In the genomic region with DNA sequence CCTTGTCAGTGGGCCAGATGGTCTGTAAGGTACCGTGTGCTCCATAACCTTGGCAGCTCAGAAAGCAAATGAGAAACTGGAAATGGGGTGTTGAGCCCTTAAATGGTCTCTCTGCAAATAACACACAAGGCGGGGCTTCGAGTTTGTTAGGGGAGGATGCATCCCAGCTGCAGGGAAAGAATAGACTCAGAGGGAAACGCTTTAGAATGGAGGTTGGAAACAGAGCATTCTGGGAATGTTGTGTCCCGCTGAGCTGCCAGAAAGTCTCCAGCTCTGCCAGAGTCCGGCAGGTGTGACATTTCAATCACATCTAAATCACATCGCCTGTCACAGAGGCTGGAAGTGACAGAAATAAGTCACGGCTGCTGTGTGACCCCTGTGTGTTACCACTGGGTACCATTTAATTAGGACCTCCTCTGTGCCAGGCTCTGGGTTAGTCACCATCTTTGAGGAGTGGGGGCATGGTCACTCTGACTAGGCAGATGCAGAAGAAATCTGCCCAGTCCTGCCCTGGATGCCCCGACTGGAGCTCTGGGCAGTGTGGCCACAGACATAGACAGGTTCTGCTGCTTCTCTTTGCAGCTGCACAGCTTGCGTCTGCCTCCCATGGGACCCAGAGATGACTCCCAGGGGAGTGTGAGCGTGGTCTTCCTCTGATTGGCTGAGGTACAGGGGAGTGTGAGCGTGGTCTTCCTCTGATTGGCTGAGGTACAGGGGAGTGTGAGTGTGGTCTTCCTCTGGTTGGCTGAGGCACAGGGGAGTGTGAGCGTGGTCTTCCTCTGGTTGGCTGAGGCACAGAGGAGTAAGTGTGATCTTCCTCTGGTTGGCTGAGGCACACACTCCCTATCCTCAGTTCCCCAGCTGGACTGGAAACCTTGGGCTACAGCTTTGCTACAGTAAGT, we compare ENCODE assay signal across 8 mouse cellular contexts. TPM values are rescaled to one million over a fixed set of nuclear protein-coding genes. Genes with fewer than 3 reads are reported as not detected.
DNase-seq lines count a peak whose midpoint lies in the region; TF ChIP-seq lines count a peak whose summit lies in the region.

No protein-coding gene starts in this region.

- peaks cover 1% of the 10 kb centered on the region for H3K9me3 ChIP-seq in CH12.LX (replicated peaks; ENCODE audit: low read length)

- H3K4me3 ChIP-seq in CH12.LX (replicated peaks in 1 of 3; ENCODE audit: low read depth in 2 of 3, low read length in 2 of 3, poor library complexity in 1 of 3): no peak overlapping the region

- no peak for TF ChIP-seq CTCF in CH12.LX (conservative IDR thresholded peaks at IDR 0.05 in 1 of 2, IDR thresholded peaks at IDR 0.05 in 1 of 2; ENCODE audit: low read depth in 2 of 2, low read length in 2 of 2)

- no peak overlapping the region for H3K9ac ChIP-seq in CH12.LX (ENCODE audit: insufficient read depth, low read depth)

- in situ Hi-C loops in CH12.LX (cut with MboI; ENCODE audit: low pct_ligation_motif_present, low pct_unique_long_range_greater_than_20kb, low sequenced_read_pairs): no loop called here

- no peak overlapping the region for H3K4me2 ChIP-seq in CH12.LX (ENCODE audit: insufficient read depth, low read depth, poor library complexity, severe bottlenecking)

- peaks cover 0 to 19% of the 10 kb centered on the region in 2 experiments for H3K36me3 ChIP-seq in CH12.LX (replicated peaks in 1 of 2; ENCODE audit: control insufficient read depth in 1 of 2, insufficient read depth in 1 of 2, low read length in 1 of 2)

- TF ChIP-seq EP300 in CH12.LX (IDR thresholded peaks at IDR 0.05; ENCODE audit: low read length): no peak; the same call in 1 of the 2 replicates

- TF ChIP-seq POLR2A in CH12.LX (IDR thresholded peaks at IDR 0.05; ENCODE audit: low read depth, low read length): no peak

- dilution Hi-C loops in CH12.LX (cut with MboI; ENCODE audit: extremely low pct_ligation_motif_present, extremely low pct_unique_long_range_greater_than_20kb, low sequenced_read_pairs): no loop called here

- H3K27me3 ChIP-seq in CH12.LX (replicated peaks): no peaks in the 10 kb centered on the region

- no peaks in the 10 kb centered on the region for H3K79me2 ChIP-seq in CH12.LX (replicated peaks; ENCODE audit: control insufficient read depth, extremely low read depth, insufficient read depth, poor library complexity, severe bottlenecking)

- no peak for TF ChIP-seq RAD21 in CH12.LX (IDR thresholded peaks at IDR 0.05; ENCODE audit: low read depth, low read length)

- intact Hi-C loops in left cerebral cortex, postnatal 10 days (cut with DNase I): loop anchor here (10.0 kb wide), 1 partner anchor 310 kb away; no protein-coding TSS in a partner anchor

- no peak overlapping the region for H3K27ac ChIP-seq in CH12.LX (ENCODE audit: insufficient read depth, low read depth)

- H3K4me1 ChIP-seq in CH12.LX (ENCODE audit: control insufficient read depth in 1 of 2, insufficient read depth in 2 of 2): peaks cover 6 to 17% of the 10 kb centered on the region in 2 experiments; a peak in 3 of 4 replicates

- peak; percentile 10 for DNase-seq in adrenal gland, postnatal 14 days
- DNase-seq in adrenal gland, postnatal 36 days: no peak
- DNase-seq in CH12.LX (ENCODE audit: extremely low read depth): peak; percentile 78
- DNase-seq in heart, postnatal 4 days: peak; percentile 39
- DNase-seq in lung, postnatal 4 days: peak; percentile 67 to 89
- no peak for DNase-seq in left cerebral cortex, adult 9 months (ENCODE audit: low spot score in 2 of 2)
- no peak for DNase-seq in embryo, embryonic 11 days
- DNase-seq in left cerebral cortex, postnatal 10 days (ENCODE audit: extremely low spot score in 1 of 2, low spot score in 2 of 2): no peak

TF ChIP-seq in CH12.LX, 34 proteins besides CTCF, POLR2A, EP300 and RAD21:
- TF ChIP-seq POLR2AphosphoS2 (IDR thresholded peaks at IDR 0.05; ENCODE audit: low read depth, low read length) (no peak), ZC3H11A (IDR thresholded peaks at IDR 0.05; ENCODE audit: low read depth, low read length) (no peak), JUN (IDR thresholded peaks at IDR 0.05; ENCODE audit: insufficient read depth, low read depth, low read length) (no peak), ETS1 (conservative IDR thresholded peaks at IDR 0.05; ENCODE audit: low read depth, low read length) (no peak), NRF1 (IDR thresholded peaks at IDR 0.05; ENCODE audit: low read depth, low read length) (no peak), SMC3 (IDR thresholded peaks at IDR 0.05; ENCODE audit: low read depth, low read length) (no peak), CHD2 (IDR thresholded peaks at IDR 0.05; ENCODE audit: low read length) (peak; percentile 69), JUND (conservative IDR thresholded peaks at IDR 0.05; ENCODE audit: low read depth, low read length) (no peak), UBTF (IDR thresholded peaks at IDR 0.05; ENCODE audit: low read depth, low read length) (no peak), TCF12 (IDR thresholded peaks at IDR 0.05; ENCODE audit: low read depth, low read length) (peak; percentile 46; the same call in 1 of the 2 replicates), KAT2A (IDR thresholded peaks at IDR 0.05; ENCODE audit: insufficient replicate concordance, low read length) (peak; percentile 66; the same call in 1 of the 2 replicates)

RNA-seq across cellular contexts. Expression of a gene that starts 53.2 kb away (rescaled TPM):
- total RNA-seq in adrenal gland, postnatal 14 days (2021): 1.0 and 3.6 TPM in 2 replicates
- total RNA-seq in adrenal gland, postnatal 36 days (2021): 1 to 10 TPM in 1 of 2 experiments, under 1 TPM in 1; 0.93 to 2.2 TPM
- total RNA-seq in CH12.LX (2012; rRNA removed): 1.2 and 1.4 TPM in 2 replicates
- total RNA-seq in CH12.LX (2014; rRNA removed): 0.53 and 1.5 TPM in 2 replicates
- polyA plus RNA-seq in CH12.LX (2012; ENCODE audit: insufficient read length, low read depth): 1.6 and 1.8 TPM in 2 replicates
- 1 to 10 TPM; 1.8 to 3.0 TPM for total RNA-seq in heart, postnatal 4 days (2021)
- total RNA-seq in left cerebral cortex, postnatal 10 days (2021): 1 to 10 TPM; 1.4 to 2.7 TPM

Comparison
In these comparisons a context has a peak if more than half of its experiments do, and no peak if none do; other contexts are left out.
1. DNase-seq: peak in adrenal gland, postnatal 14 days (single experiment), CH12.LX (single experiment), heart, postnatal 4 days (single experiment) and lung, postnatal 4 days (2 of 2); none in adrenal gland, postnatal 36 days (0 of 2), left cerebral cortex, adult 9 months (0 of 2), embryo, embryonic 11 days (single experiment) and left cerebral cortex, postnatal 10 days (0 of 2).